In genomic region chrX:52651975-52652374, GRCm38 (mm10) we compare ENCODE assay signal across 8 mouse cellular contexts. TPM values are rescaled to one million over a fixed set of nuclear protein-coding genes. Genes with fewer than 3 reads are reported as not detected.
DNase-seq lines count a peak whose midpoint lies in the region; ATAC-seq lines count a peak whose summit lies in the region.

No protein-coding gene starts in this region.

- no peaks in the 10 kb centered on the region for H3K36me3 ChIP-seq in heart, embryonic 11.5 days (ENCODE audit: control insufficient read depth, insufficient read depth, low read length)
- H3K36me3 ChIP-seq in liver, embryonic 11.5 days (ENCODE audit: control insufficient read depth, insufficient read depth, low read length), result no peaks in the 10 kb centered on the region
- H3K36me3 ChIP-seq in neural tube, embryonic 13.5 days, result no peaks in the 10 kb centered on the region

- H3K4me1 ChIP-seq in heart, embryonic 11.5 days (ENCODE audit: control insufficient read depth, insufficient read depth, low read length), result no peaks in the 10 kb centered on the region
- no peaks in the 10 kb centered on the region for H3K4me1 ChIP-seq in liver, embryonic 11.5 days (replicated peaks; ENCODE audit: control insufficient read depth, insufficient read depth, low read length)
- 0 out of 2 replicates have a peak, but pooled peaks cover 19% of the 10 kb centered on the region for H3K4me1 ChIP-seq in neural tube, embryonic 13.5 days (replicated peaks)

- WGBS in heart, embryonic 11.5 days (ENCODE audit: insufficient replicate concordance), result 29% methylated on average over 10 of the region's 10 CpGs
- 24% methylated on average over 10 of the region's 10 CpGs for WGBS in liver, embryonic 11.5 days
- 18% methylated on average over 10 of the region's 10 CpGs for WGBS in neural tube, embryonic 13.5 days

- H3K4me3 ChIP-seq in heart, embryonic 11.5 days (ENCODE audit: low read depth, low read length), result no peak overlapping the region
- no peak overlapping the region for H3K4me3 ChIP-seq in liver, embryonic 11.5 days (ENCODE audit: low read depth, low read length)
- H3K4me3 ChIP-seq in neural tube, embryonic 13.5 days, result no peak overlapping the region

- H3K27me3 ChIP-seq in heart, embryonic 11.5 days (ENCODE audit: control insufficient read depth, insufficient read depth, low read length), result no peaks in the 10 kb centered on the region
- no peaks in the 10 kb centered on the region for H3K27me3 ChIP-seq in liver, embryonic 11.5 days (replicated peaks; ENCODE audit: control insufficient read depth, insufficient read depth, low read length)
- H3K27me3 ChIP-seq in neural tube, embryonic 13.5 days, result no peaks in the 10 kb centered on the region

- no peak for ATAC-seq in heart, embryonic 11.5 days (replicated peaks; ENCODE audit: insufficient number of reproducible peaks, low FRiP score, low TSS enrichment)
- ATAC-seq in liver, embryonic 11.5 days (replicated peaks; ENCODE audit: low FRiP score), result no peak; the same call in 1 of the 2 replicates
- ATAC-seq in neural tube, embryonic 13.5 days (ENCODE audit: low read depth), result peak; percentile 74; the same call in 1 of the 2 replicates

- no peaks in the 10 kb centered on the region for H3K9me3 ChIP-seq in heart, embryonic 11.5 days (replicated peaks; ENCODE audit: control insufficient read depth, low read length)
- no peaks in the 10 kb centered on the region for H3K9me3 ChIP-seq in liver, embryonic 11.5 days (ENCODE audit: control insufficient read depth, low read length)
- no peaks in the 10 kb centered on the region for H3K9me3 ChIP-seq in neural tube, embryonic 13.5 days

- DNase-seq in layer of hippocampus, adult 11-12 months (ENCODE audit: low spot score), result peak; percentile 25
- no peak for DNase-seq in layer of hippocampus, adult 9-11 months
- peak; percentile 49 for DNase-seq in embryo, embryonic 11.5 days (ENCODE audit: low read depth, low spot score)
- DNase-seq in kidney, adult 9 months, result peak; percentile 63
- no peak for DNase-seq in liver, embryonic 11.5 days (ENCODE audit: low spot score)
- no peak for DNase-seq in spleen, postnatal 10 days (ENCODE audit: low spot score in 2 of 2)

- peak overlapping the region; percentile 65 for H3K27ac ChIP-seq in heart, embryonic 11.5 days (ENCODE audit: low read depth, low read length)
- peak overlapping the region; percentile 71 for H3K27ac ChIP-seq in liver, embryonic 11.5 days (ENCODE audit: low read depth, low read length)
- H3K27ac ChIP-seq in neural tube, embryonic 13.5 days (replicated peaks), result no peak overlapping the region

- peak overlapping the region; percentile 27; the same call in 1 of the 2 replicates for H3K4me2 ChIP-seq in heart, embryonic 11.5 days
- peak overlapping the region; percentile 49 for H3K4me2 ChIP-seq in liver, embryonic 11.5 days
- H3K4me2 ChIP-seq in neural tube, embryonic 13.5 days, result peak overlapping the region; percentile 26

- H3K9ac ChIP-seq in heart, embryonic 11.5 days (ENCODE audit: low read depth, low read length), result no peak overlapping the region
- H3K9ac ChIP-seq in liver, embryonic 11.5 days (ENCODE audit: low read depth, low read length), result no peak overlapping the region
- H3K9ac ChIP-seq in neural tube, embryonic 13.5 days, result no peak overlapping the region

RNA-seq across cellular contexts. Expression of gene Gpc3, which starts 38.2 kb away (rescaled TPM):
- polyA plus RNA-seq in heart, embryonic 11.5 days (2014; fragmentation: Nextera tagmentation; extraction: Ambion mirVana), result 600 and 644 TPM in 2 replicates
- 524 and 545 TPM in 2 replicates for polyA plus RNA-seq in liver, embryonic 11.5 days (2014; fragmentation: Nextera tagmentation; extraction: Ambion mirVana)
- polyA plus RNA-seq in neural tube, embryonic 13.5 days (2015; fragmentation: Nextera tagmentation; extraction: Ambion mirVana), result 136 and 189 TPM in 2 replicates

Comparison
In these comparisons a context has a peak if more than half of its experiments do, and no peak if none do; other contexts are left out.
1. DNase-seq: peak in layer of hippocampus, adult 11-12 months (single experiment), embryo, embryonic 11.5 days (single experiment) and kidney, adult 9 months (single experiment); none in layer of hippocampus, adult 9-11 months (single experiment), liver, embryonic 11.5 days (single experiment) and spleen, postnatal 10 days (0 of 2).
2. Peak in every context shown above with its lines, with median percentiles within 50 percentile points of each other: H3K4me2 ChIP-seq.